Mouse (Mus musculus) embryonic facial prominence, embryonic 10.5 days (tissue): ENCODE results near the gene Lrrc75b. TPM values are rescaled to one million over a fixed set of nuclear protein-coding genes. Genes with fewer than 3 reads are reported as not detected.
A peak's percentile ranks its signal among the peaks of the same experiment; 100 is the strongest.
"Not testable (repeated sequence)": the region's sequence is repeated elsewhere in the genome, so short reads cannot be mapped to it uniquely, and the experiment has no call there.

Experiments
- DNase-seq: peaks from one replicate; pipeline ENCODE4 v3.0.0-alpha.2; 2017; ENCODE audit warnings: low spot score
- H3K27ac ChIP-seq: fragments of 300-500 bp; sonication (generic); replicated peaks from 2 replicates; pipeline ENCODE4 v1.5.1; 2016; ENCODE audit warnings: mild to moderate bottlenecking
- H3K27me3 ChIP-seq: fragments of 300-500 bp; sonication (generic); replicated peaks from 2 replicates; pipeline ENCODE4 v1.6.1; 2016; ENCODE audit warnings: low read depth, mild to moderate bottlenecking; ENCODE audit not compliant: poor library complexity, severe bottlenecking
- H3K36me3 ChIP-seq: fragments of 300-500 bp; sonication (generic); replicated peaks from 2 replicates; pipeline ENCODE4 v1.6.1; 2016; ENCODE audit warnings: mild to moderate bottlenecking, moderate library complexity
- H3K4me1 ChIP-seq: fragments of 300-500 bp; sonication (generic); 2 replicates; pipeline ENCODE4 v1.6.1; 2016
- H3K4me3 ChIP-seq: fragments of 300-500 bp; sonication (generic); 2 replicates; pipeline ENCODE4 v1.5.1; 2016; ENCODE audit warnings: mild to moderate bottlenecking, moderate library complexity
- H3K9me3 ChIP-seq: fragments of 300-500 bp; sonication (generic); 2 replicates; pipeline ENCODE4 v1.6.1; 2016; ENCODE audit warnings: mild to moderate bottlenecking
- WGBS: fragments of 180-500 bp; shearing (Covaris S2); methylation state at CpG from one replicate; pipeline ENCODE4 v1.1.7; 2016; 5-methylcytosine and 5-hydroxymethylcytosine counted together
- polyA plus RNA-seq: library from polyadenylated mRNA; unstranded; fragments of >200 nt; fragmentation: Nextera tagmentation; extraction: Ambion mirVana; gene quantifications from 2 replicates; pipeline ENCODE4 v1.2.1, GENCODE M21; 2016

The Lrrc75b gene
- polyA plus RNA-seq, 1 experiment from 2014 or later, result 1.6 TPM

DNA sequence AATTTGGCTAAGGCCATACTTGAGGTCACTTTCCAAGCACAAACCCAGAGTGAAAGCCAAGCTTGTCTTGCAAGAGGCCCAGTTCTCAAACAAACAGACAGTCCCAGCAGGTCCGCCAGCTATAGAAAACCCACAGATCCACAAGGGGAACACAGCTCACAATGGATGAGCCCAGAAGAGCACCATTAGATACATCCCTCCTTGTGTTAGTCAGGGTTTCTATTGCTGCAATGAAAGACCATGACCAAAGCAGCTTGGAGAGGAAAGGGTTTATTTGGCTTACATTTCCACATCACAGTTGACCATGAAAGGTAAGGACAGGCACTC lies 26.4 kb upstream of the Lrrc75b start:
- no peak for DNase-seq
- H3K4me1 ChIP-seq, result peaks cover 22% of the 10 kb centered on the region
- H3K4me3 ChIP-seq, result no peak overlapping the region
- no peaks in the 10 kb centered on the region for H3K36me3 ChIP-seq
- peaks cover 18% of the 10 kb centered on the region for H3K27me3 ChIP-seq
- H3K27ac ChIP-seq, result no peak overlapping the region; the same call in 1 of the 2 replicates
- no peaks in the 10 kb centered on the region for H3K9me3 ChIP-seq
- 85% methylated on average over 1 of the region's 1 CpGs for WGBS

DNA sequence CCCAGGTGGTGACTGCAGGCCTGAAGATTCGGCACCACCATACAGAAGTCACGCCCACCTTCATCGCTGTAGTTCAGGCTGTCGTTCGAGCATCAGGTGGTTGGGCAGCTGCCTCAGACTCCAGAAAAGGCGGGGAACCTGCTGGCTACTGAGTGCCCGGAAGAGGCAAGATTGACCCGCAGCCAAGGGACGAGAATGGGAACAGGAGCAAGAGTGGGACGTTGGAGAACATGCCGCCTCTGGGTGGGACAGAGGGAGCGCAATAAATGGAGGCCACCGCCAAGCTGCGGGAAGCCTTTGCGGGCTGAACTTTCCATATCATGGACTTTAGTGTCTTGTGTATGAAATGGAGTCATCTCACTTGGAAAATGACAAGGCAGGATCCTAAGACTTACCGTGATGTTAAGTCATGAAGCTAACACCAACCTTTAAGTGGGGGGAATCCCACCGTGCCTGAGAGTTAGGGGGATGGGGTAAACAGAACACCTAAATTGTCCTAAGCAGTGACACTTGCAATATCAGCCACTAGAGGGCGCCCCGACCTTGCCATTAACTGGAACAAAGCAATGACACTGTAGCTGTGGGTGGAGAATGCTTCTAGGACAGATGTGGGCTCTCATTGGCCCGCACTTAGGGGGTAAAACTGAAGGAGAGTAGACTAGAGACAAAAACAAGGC lies 25.9 kb upstream of the Lrrc75b start:
- peak overlapping the region; percentile 37 for H3K4me3 ChIP-seq
- H3K27me3 ChIP-seq, result peaks cover 18% of the 10 kb centered on the region
- WGBS, result 23% methylated on average over 20 of the region's 20 CpGs
- no peak overlapping the region for H3K27ac ChIP-seq
- DNase-seq, result peak; percentile 90
- no peaks in the 10 kb centered on the region for H3K9me3 ChIP-seq
- H3K36me3 ChIP-seq, result no peaks in the 10 kb centered on the region
- H3K4me1 ChIP-seq, result peaks cover 22% of the 10 kb centered on the region

DNA sequence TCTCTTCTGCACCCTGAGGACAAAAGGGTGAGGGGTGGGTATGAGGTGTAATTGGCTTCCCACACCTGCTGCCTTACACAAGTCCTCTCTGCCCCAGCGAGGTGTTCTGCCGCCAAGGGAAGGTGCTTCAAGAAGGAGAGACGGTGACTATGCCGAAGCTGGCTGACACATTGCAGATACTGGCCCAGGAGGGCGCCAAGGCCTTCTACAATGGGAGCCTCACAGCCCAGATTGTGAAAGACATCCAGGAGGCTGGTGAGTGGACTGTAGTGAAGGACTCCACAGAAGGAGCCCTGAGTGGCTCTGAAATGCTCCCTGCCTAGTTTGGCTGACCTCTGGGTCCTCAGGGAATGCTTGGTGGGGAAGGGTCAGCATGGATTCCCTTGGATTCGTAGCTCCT lies 19.0 kb upstream of the Lrrc75b start:
- no peaks in the 10 kb centered on the region for H3K36me3 ChIP-seq
- no peaks in the 10 kb centered on the region for H3K4me1 ChIP-seq
- no peaks in the 10 kb centered on the region for H3K9me3 ChIP-seq
- 89% methylated on average over 6 of the region's 6 CpGs for WGBS
- DNase-seq, result no peak
- no peak overlapping the region for H3K27ac ChIP-seq
- no peaks in the 10 kb centered on the region; the same call in 1 of the 2 replicates for H3K27me3 ChIP-seq
- no peak overlapping the region for H3K4me3 ChIP-seq

- WGBS, result 86% methylated on average over 9 of the region's 9 CpGs
- H3K27me3 ChIP-seq, result peaks cover 4% of the 10 kb centered on the region
- H3K36me3 ChIP-seq, result no peaks in the 10 kb centered on the region
- no peaks in the 10 kb centered on the region for H3K9me3 ChIP-seq
- no peak overlapping the region for H3K4me3 ChIP-seq
- no peak overlapping the region for H3K27ac ChIP-seq
- peaks cover 26% of the 10 kb centered on the region for H3K4me1 ChIP-seq
- no peak for DNase-seq
Measured at GRCm38 (mm10) chr10:75573965-75574364, 13.8 kb upstream of the Lrrc75b start.

DNA sequence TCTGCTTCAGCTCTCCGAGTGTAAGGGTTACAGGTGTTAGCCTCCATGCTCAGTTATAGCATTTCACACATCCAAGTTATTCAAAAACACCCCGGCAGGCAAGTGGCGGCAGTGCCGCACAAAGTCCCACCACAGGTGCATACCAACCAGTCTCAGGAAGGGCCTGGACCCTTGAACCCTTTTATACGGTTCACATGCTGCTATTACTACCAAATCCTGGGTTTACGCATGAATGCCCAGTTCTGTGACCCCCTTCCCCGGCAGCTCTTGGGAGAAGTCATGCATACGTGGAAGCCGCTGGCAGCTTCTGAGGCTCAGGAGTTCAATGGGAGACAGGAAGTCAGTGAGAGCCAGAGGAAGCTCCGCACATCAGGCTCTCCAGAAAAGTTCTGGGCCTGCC lies 13.1 kb upstream of the Lrrc75b start:
- Histone ChIP-seq H3K4me1 (peaks cover 34% of the 10 kb centered on the region), H3K9me3 (no peaks in the 10 kb centered on the region), H3K27me3 (peaks cover 12% of the 10 kb centered on the region), H3K36me3 (no peaks in the 10 kb centered on the region), H3K4me3 (no peak overlapping the region), H3K27ac (no peak overlapping the region)
- DNase-seq, result no peak
- WGBS, result 74% methylated on average over 10 of the region's 10 CpGs

DNA sequence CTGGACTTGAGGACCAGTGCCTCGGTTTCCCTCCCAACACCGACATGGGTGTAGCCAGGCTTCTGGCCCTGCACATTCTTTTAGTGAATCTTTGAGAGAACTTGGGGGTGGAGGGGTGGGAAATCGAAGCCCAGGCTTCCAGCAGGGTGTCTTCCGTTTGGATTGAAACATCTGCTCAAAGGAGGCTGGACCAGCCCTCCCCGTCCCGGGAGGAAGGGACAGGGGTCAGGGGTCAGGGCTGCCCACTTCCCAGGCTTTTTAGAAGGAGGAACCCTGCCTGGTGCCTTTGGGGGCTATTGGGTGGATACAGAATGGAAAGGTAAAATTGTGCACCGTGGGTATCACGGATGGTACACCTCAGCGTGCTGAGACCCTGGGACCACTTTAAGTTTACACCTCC lies 11.8 kb upstream of the Lrrc75b start:
- peaks cover 20% of the 10 kb centered on the region for H3K27me3 ChIP-seq
- WGBS, result 43% methylated on average over 9 of the region's 9 CpGs
- H3K27ac ChIP-seq, result no peak overlapping the region

DNA sequence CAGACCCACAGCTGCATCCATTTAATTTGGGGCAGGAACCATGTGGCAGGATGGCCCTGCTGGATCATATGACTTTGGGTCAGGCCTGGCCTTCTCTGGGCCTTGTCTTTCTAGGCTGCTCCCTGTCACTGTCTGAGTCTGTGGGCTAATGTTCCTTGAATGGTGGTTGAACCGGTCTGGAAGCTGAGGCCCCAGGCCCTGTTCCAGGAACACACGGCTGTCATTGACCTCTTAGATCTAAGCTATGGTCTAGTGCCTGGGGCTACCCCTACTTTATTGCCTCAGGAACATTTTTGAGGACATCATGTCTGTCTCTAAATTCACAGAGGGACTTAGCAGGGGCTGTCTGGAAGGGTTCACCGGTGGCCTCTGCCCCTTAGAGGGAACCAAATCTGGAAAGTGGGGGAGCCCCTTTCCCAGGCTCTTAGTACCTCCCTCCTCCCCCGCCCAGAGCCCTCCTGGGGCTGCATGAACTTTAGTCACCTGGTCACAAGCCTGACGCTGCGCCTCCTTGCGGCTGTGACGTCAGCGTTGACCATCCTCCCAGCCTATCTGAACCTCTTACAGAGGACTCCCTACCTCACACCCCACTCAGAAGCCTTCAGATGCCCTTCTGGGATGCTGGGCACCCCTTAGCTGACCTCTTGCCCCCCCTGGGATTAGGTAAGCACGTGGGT lies 11.0 kb upstream of the Lrrc75b start:
- Histone ChIP-seq H3K9me3 (no peaks in the 10 kb centered on the region), H3K4me1 (peaks cover 36% of the 10 kb centered on the region), H3K27me3 (peaks cover 20% of the 10 kb centered on the region), H3K36me3 (no peaks in the 10 kb centered on the region), H3K27ac (peak overlapping the region; percentile 48), H3K4me3 (no peak overlapping the region)
- DNase-seq, result no peak
- 22% methylated on average over 10 of the region's 10 CpGs for WGBS

More for the DNA sequence above, 11.8 kb upstream of the Lrrc75b start:
- H3K4me1 ChIP-seq, result peaks cover 36% of the 10 kb centered on the region
- H3K36me3 ChIP-seq, result no peaks in the 10 kb centered on the region
- H3K4me3 ChIP-seq, result no peak overlapping the region
- no peaks in the 10 kb centered on the region for H3K9me3 ChIP-seq
- DNase-seq, result no peak

GRCm38 (mm10) chr10:75568851-75569250 lies 8.7 kb upstream of the Lrrc75b start:
- Histone ChIP-seq H3K9me3 (no peaks in the 10 kb centered on the region), H3K4me3 (no peak overlapping the region), H3K27ac (0 out of 2 replicates have a peak overlapping the region, but pooled peaks have one; percentile 10), H3K36me3 (no peaks in the 10 kb centered on the region), H3K27me3 (peaks cover 25% of the 10 kb centered on the region), H3K4me1 (peaks cover 42% of the 10 kb centered on the region)
- no peak for DNase-seq
- 18% methylated on average over 4 of the region's 4 CpGs for WGBS

DNA sequence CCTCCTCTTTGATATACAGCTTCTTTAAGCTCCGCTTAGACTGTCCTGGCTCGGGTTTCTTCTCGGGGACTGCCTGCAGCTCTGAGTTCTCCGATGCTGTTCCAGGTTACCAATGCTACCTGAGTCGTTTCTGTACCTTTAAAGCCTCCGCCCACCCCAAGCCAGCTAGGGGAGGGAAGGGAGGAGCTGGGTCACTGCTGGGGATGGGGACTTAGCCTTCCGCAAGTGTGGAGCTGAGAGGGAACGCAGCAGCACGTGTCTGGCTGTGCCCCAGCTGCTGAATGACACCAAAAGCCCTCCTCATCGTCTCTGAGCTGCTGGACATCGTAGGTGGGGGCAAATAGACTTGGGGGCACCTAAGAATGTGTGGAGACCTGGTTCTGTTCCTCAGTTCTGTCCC lies 8.3 kb upstream of the Lrrc75b start:
- no peaks in the 10 kb centered on the region for H3K36me3 ChIP-seq
- WGBS, result 4% methylated on average over 11 of the region's 11 CpGs
- H3K27ac ChIP-seq, result 0 out of 2 replicates have a peak overlapping the region, but pooled peaks have one; percentile 10
- peaks cover 42% of the 10 kb centered on the region for H3K4me1 ChIP-seq
- peaks cover 29% of the 10 kb centered on the region for H3K27me3 ChIP-seq
- DNase-seq, result no peak
- H3K9me3 ChIP-seq, result no peaks in the 10 kb centered on the region
- H3K4me3 ChIP-seq, result no peak overlapping the region

DNA sequence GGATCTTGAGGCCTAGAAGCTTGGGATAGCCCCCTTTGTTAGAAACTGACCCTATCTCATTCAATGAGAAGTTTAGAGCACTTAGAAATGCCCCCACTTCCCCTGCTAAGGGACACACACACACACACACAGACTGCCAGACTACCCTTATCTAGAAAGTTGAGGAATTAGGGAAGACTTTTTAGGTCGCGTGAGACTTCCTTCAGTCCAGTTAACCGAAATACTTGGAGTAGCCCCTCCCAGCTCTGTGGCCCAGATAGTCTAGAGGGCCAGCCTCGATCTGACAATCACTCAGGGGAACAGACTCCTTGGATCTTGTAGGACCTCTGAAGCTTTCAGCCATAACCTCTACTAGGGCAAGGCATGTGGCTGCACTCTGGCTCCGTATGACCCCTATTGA lies 7.9 kb upstream of the Lrrc75b start:
- no peaks in the 10 kb centered on the region for H3K9me3 ChIP-seq
- peaks cover 38% of the 10 kb centered on the region for H3K4me1 ChIP-seq
- H3K27ac ChIP-seq, result no peak overlapping the region
- peaks cover 33% of the 10 kb centered on the region for H3K27me3 ChIP-seq
- no peak overlapping the region for H3K4me3 ChIP-seq
- DNase-seq, result no peak
- WGBS, result 34% methylated on average over 5 of the region's 5 CpGs
- H3K36me3 ChIP-seq, result no peaks in the 10 kb centered on the region

GRCm38 (mm10) chr10:75566765-75567164 lies 6.6 kb upstream of the Lrrc75b start:
- H3K9me3 ChIP-seq, H3K27ac ChIP-seq, H3K36me3 ChIP-seq, H3K4me3 ChIP-seq, DNase-seq: not testable (repeated sequence)
- Histone ChIP-seq H3K27me3 (peaks cover 45% of the 10 kb centered on the region), H3K4me1 (peaks cover 28% of the 10 kb centered on the region)
- WGBS, result 74% methylated on average over 2 of the region's 2 CpGs

- peaks cover 24% of the 10 kb centered on the region for H3K4me1 ChIP-seq
- 78% methylated on average over 5 of the region's 5 CpGs for WGBS
- H3K27ac ChIP-seq, result no peak overlapping the region
- H3K36me3 ChIP-seq, result no peaks in the 10 kb centered on the region
- H3K27me3 ChIP-seq, result peaks cover 50% of the 10 kb centered on the region
- H3K9me3 ChIP-seq, result no peaks in the 10 kb centered on the region
- H3K4me3 ChIP-seq, result no peak overlapping the region
- DNase-seq, result no peak
Measured at GRCm38 (mm10) chr10:75566321-75566720, 6.2 kb upstream of the Lrrc75b start.

- WGBS, result 79% methylated on average over 7 of the region's 7 CpGs
- H3K36me3 ChIP-seq, result no peaks in the 10 kb centered on the region
- no peaks in the 10 kb centered on the region for H3K9me3 ChIP-seq
- H3K27me3 ChIP-seq, result peaks cover 54% of the 10 kb centered on the region
- H3K27ac ChIP-seq, result no peak overlapping the region
- H3K4me1 ChIP-seq, result peaks cover 24% of the 10 kb centered on the region
- DNase-seq, result no peak
- H3K4me3 ChIP-seq, result no peak overlapping the region
Measured at GRCm38 (mm10) chr10:75565906-75566305, 5.8 kb upstream of the Lrrc75b start.
